Mouse (Mus musculus) MEL (cell line): ENCODE measurements around the gene Vmn1r237.

ENCODE experiments used
- CTCF ChIP-seq, 3 experiments: IDR thresholded peaks in 2 of 3; conservative IDR thresholded peaks in 1 of 3; 2 replicates each; pipeline ENCODE4 v1.5.1; 2011 to 2012; ENCODE audit warnings: low read length in 3 of 3, low read depth in 2 of 3, mild to moderate bottlenecking in 2 of 3, improper control_type of control experiment in 1 of 3, inconsistent platforms in 1 of 3, mixed read lengths in 1 of 3, moderate library complexity in 1 of 3; ENCODE audit not compliant: control insufficient read depth in 1 of 3, insufficient read depth in 1 of 3, poor library complexity in 1 of 3, severe bottlenecking in 1 of 3
- E2F4 ChIP-seq: IDR thresholded peaks from 2 replicates; pipeline ENCODE4 v1.6.1; 2011; ENCODE audit warnings: low read depth, low read length, improper control_type of control experiment, borderline replicate concordance
- GATA1 ChIP-seq: IDR thresholded peaks from 2 replicates; pipeline ENCODE4 v1.6.1; 2011; ENCODE audit warnings: low read depth, low read length, improper control_type of control experiment
- JUND ChIP-seq: IDR thresholded peaks from 2 replicates; pipeline ENCODE4 v1.6.1; 2011; ENCODE audit warnings: low read depth, mild to moderate bottlenecking, improper control_type of control experiment, low read length
- MAX ChIP-seq: IDR thresholded peaks from 2 replicates; pipeline ENCODE4 v1.6.1; 2011; ENCODE audit warnings: low read length, improper control_type of control experiment
- MYC ChIP-seq: IDR thresholded peaks from 2 replicates; pipeline ENCODE4 v1.6.1; 2011; ENCODE audit warnings: low read depth, mild to moderate bottlenecking, low read length, improper control_type of control experiment, moderate library complexity
- POLR2A ChIP-seq, 2 experiments: IDR thresholded peaks; 2 replicates each; pipeline ENCODE4 v1.6.1; 2011 to 2012; ENCODE audit warnings: low read length in 2 of 2, mild to moderate bottlenecking in 2 of 2, control low read depth in 1 of 2, improper control_type of control experiment in 1 of 2, low read depth in 1 of 2, moderate library complexity in 1 of 2; ENCODE audit not compliant: control insufficient read depth in 1 of 2, insufficient read depth in 1 of 2, poor library complexity in 1 of 2
- POLR2AphosphoS2 ChIP-seq: IDR thresholded peaks from 2 replicates; pipeline ENCODE4 v1.6.1; 2011; ENCODE audit warnings: low read length, improper control_type of control experiment
- RCOR1 ChIP-seq: IDR thresholded peaks from 2 replicates; pipeline ENCODE4 v1.6.1; 2012; ENCODE audit warnings: low read depth, mild to moderate bottlenecking, inconsistent platforms, low read length, improper control_type of control experiment
- TBP ChIP-seq: IDR thresholded peaks from 2 replicates; pipeline ENCODE4 v1.8.0; 2011; ENCODE audit warnings: low read depth, low read length, improper control_type of control experiment
- UBTF ChIP-seq: IDR thresholded peaks from 2 replicates; pipeline ENCODE4 v1.6.1; 2012; ENCODE audit warnings: low read depth, mild to moderate bottlenecking, inconsistent platforms, low read length, improper control_type of control experiment, moderate library complexity, borderline replicate concordance; ENCODE audit not compliant: insufficient read depth
- ZMIZ1 ChIP-seq: IDR thresholded peaks from 2 replicates; pipeline ENCODE4 v1.6.1; 2012; ENCODE audit warnings: low read depth, mild to moderate bottlenecking, inconsistent platforms, low read length, improper control_type of control experiment, moderate library complexity

GRCm38 (mm10) chr17:21272103-21272502 lies 39.6 kb upstream of the Vmn1r237 start:
- TF ChIP-seq E2F4 (no peak), POLR2AphosphoS2 (no peak), MAX (no peak), RCOR1 (no peak), CTCF (IDR thresholded peaks at IDR 0.05 in 2 of 3, conservative IDR thresholded peaks at IDR 0.05 in 1 of 3; ENCODE audit: control insufficient read depth in 1 of 3, insufficient read depth in 1 of 3, low read depth in 2 of 3, low read length in 3 of 3, poor library complexity in 1 of 3, severe bottlenecking in 1 of 3) (peak; percentile 26 to 83 (median 38); a peak in 5 of 6 replicates), POLR2A (IDR thresholded peaks at IDR 0.05; ENCODE audit: control insufficient read depth in 1 of 2, insufficient read depth in 1 of 2, low read depth in 1 of 2, low read length in 2 of 2, poor library complexity in 1 of 2) (no peak), TBP (no peak), MYC (no peak), JUND (no peak), UBTF (no peak), ZMIZ1 (no peak), GATA1 (no peak)
